Mouse (Mus musculus) cortical plate, adult 2 months (tissue): ENCODE measurements at regions not wholly inside any gene's neighbourhood (a gene's known extent, or its start where the extent isn't known, plus 50 kb on each side); places are given as distances from the start of the nearest gene placed in this dataset.
A peak's percentile ranks its signal among the peaks of the same experiment; 100 is the strongest.

Experiments
- H3K27ac ChIP-seq: fragments of 200-500 bp; 2 replicates; pipeline ENCODE4 v1.5.1; 2012; ENCODE audit warnings: low read length, control low read depth, inconsistent platforms; ENCODE audit not compliant: insufficient read depth
- H3K4me1 ChIP-seq: fragments of 200-500 bp; 2 replicates; pipeline ENCODE4 v1.6.1; 2011; ENCODE audit warnings: low read length; ENCODE audit not compliant: control insufficient read depth, insufficient read depth
- H3K4me3 ChIP-seq: fragments of 200-500 bp; 2 replicates; pipeline ENCODE4 v1.5.1; 2011; ENCODE audit warnings: mild to moderate bottlenecking, low read length, control low read depth; ENCODE audit not compliant: insufficient read depth
- CTCF ChIP-seq: fragments of 200-500 bp; IDR thresholded peaks from 2 replicates; pipeline ENCODE4 v1.5.1; 2011; ENCODE audit warnings: mild to moderate bottlenecking, control low read depth, low read length; ENCODE audit not compliant: insufficient read depth; ENCODE audit errors: extremely low read depth
- POLR2A ChIP-seq: fragments of 200-500 bp; IDR thresholded peaks from 2 replicates; pipeline ENCODE4 v1.6.1; 2011; ENCODE audit warnings: mild to moderate bottlenecking, low read length, control low read depth; ENCODE audit not compliant: insufficient read depth; ENCODE audit errors: extremely low read depth

DNA sequence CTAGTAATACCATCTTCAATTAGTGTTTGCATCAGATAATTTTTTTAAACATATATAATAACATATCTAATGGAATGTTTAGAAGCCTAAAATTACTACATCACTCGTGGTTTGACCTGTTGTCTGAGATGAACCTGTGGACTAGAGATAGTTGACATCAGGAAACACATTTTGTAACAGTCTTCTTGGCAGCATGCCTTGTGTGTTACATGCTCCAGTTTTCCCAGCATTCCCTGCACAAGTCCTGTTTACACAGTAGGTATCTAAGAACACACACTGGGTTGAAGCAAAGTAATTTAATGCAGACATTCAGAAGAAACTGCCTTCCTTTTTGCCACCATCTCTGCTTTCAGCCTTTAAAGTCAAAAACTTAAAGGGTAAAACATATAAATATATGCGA, 342.8 kb downstream of the Hsfy2 start:
- no peaks in the 10 kb centered on the region for H3K4me1 ChIP-seq
- no peak overlapping the region for H3K27ac ChIP-seq
- TF ChIP-seq CTCF (no peak), POLR2A (no peak)
- no peak overlapping the region for H3K4me3 ChIP-seq

DNA sequence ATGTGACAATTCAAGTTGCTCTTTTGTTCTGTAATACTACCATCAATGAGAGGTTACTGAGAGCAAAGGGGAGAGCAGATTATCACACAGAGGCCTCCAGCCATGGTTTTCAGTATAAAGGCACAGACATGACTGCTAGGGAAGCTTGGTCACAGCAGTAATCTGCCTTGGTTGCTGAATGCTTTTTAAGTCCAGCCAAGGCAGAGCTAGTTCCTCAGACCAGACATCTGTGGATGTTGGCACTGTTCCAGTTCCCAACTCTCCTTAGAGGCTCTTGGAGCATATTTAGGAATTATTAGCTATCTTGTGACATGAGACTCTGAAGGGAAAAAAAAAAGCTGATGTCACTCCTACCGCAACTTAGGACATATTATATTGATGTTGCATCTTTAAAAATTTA, 347.5 kb downstream of the Hsfy2 start:
- TF ChIP-seq POLR2A (no peak), CTCF (no peak)
- no peaks in the 10 kb centered on the region for H3K4me1 ChIP-seq
- no peak overlapping the region for H3K4me3 ChIP-seq

DNA sequence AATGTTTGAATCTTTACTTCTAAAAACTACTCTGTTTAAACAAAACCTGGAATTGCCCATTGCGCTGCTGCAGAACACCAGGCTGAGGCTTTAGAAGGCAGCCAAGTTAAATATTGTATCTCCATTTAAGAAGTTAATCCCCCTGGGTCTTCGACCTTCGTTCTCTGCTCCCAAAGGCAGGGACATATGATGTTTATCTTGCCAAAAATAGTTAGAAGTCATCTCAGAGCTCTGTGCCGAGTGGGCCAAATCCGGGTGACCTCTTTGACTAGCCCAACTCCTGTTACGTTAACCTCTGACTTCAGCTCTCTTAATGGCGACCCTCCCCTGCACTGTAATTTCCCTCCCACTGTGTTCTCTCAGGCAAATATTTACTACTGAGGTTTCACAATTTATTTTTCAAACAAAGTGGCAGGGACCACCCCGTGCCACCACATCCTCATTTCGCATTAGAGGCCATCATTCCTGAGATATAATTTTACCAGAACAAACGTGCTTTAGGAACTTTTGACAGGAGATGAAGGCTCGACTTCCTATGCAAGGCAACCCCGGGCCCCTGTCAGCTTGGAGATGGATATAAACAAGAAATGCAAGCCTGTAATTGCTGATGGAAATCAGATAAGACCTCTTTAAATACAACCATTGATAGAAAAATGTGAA, 350.7 kb downstream of the Hsfy2 start:
- Histone ChIP-seq H3K27ac (no peak overlapping the region), H3K4me1 (no peaks in the 10 kb centered on the region), H3K4me3 (no peak overlapping the region)
- TF ChIP-seq CTCF (no peak), POLR2A (no peak)

More for the DNA sequence above, 347.5 kb downstream of the Hsfy2 start:
- no peak overlapping the region for H3K27ac ChIP-seq

DNA sequence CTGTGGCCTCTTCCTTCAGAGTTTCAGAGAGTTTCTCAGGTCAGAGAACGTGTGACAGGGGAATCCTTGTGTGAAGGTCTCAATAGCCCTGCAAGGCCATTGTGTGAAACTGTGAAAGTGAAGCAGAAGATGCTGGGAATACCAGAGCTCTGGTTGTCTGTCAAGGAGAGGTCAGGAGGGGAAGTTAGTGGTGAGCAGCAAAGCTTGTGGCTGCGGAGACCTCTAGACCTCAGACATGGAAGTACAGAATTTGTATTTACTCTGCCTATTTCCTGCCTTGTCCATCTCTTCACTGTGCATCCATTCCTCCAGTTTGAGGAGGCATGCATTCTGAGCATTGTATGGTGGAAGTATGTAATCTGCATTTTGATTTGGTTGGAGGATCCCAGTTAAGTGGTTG, 375.5 kb downstream of the Hsfy2 start:
- Histone ChIP-seq H3K4me1 (no peaks in the 10 kb centered on the region), H3K27ac (no peak overlapping the region), H3K4me3 (no peak overlapping the region)
- TF ChIP-seq POLR2A = no peak
- TF ChIP-seq CTCF = no peak

DNA sequence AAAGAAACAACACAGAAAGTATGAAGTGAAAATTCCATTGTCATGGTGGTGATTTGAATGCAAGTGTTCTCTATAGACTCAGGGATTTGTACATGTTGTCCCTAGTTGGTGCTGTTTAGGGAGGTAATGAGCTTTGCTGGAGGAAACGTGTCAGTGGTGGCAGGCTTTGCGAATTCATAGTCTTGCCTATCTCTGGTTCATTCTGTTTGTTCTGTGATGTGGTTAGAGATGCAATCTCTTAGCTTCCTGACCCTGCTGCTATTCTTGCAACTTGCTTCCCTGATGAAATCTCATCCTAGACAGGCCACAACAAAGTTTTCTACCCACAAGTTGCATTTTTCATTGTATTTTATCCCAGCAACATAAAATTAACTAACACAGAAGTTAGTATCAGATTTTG, 376.5 kb downstream of the Hsfy2 start:
- Histone ChIP-seq H3K4me1 (no peaks in the 10 kb centered on the region), H3K27ac (no peak overlapping the region), H3K4me3 (no peak overlapping the region)
- TF ChIP-seq CTCF = no peak
- TF ChIP-seq POLR2A = no peak

DNA sequence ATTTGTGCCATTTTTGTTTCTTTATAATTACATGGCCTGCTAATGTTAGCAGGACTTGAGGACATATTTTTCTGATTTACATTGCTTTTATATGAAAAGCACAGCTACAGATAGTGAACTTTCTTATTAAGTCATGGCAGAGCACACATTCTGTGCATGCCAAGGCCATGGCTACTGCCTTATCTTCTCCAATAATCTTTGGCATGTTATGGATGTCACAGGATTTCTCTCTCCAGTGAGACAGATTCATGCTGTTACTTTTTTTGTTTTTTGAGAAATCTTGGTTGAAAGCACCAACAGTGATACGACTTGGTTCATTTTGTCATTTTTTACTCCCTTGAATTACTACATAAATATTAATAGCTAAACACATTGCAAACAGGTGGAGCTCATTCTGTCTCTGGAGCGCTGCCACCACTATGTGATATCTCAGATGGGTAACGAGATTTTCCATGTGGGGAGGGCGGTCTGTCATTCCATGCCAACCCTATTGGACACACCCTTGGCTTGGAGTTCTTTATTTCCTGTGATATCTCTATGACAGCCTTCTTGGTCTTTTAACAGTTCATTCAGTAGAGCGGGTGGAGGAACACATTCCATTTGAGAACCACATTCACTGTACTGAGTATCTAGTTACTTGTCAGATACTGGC, 380.3 kb downstream of the Hsfy2 start:
- Histone ChIP-seq H3K27ac (no peak overlapping the region), H3K4me1 (no peaks in the 10 kb centered on the region), H3K4me3 (no peak overlapping the region)
- no peak for TF ChIP-seq CTCF
- TF ChIP-seq POLR2A = no peak

DNA sequence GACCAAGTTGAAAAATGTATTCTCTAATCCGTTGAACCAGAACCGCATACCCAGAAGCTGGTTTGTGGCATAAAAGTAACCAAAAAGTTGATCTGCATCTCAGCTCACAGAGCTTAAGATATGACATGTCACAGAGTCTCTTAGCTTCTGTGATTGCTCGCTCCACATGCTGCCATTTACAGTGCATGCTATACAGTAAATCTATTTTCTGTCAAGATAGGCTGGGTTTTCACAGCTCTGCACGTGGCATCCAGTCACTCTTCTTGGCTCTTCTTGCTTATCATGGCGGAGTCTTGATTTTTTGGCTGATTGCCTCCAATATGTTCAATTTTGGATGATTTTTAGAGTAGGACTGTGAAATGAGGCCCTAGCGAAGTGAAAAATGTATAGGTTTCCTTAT, 397.5 kb downstream of the Hsfy2 start:
- TF ChIP-seq CTCF (no peak), POLR2A (no peak)

DNA sequence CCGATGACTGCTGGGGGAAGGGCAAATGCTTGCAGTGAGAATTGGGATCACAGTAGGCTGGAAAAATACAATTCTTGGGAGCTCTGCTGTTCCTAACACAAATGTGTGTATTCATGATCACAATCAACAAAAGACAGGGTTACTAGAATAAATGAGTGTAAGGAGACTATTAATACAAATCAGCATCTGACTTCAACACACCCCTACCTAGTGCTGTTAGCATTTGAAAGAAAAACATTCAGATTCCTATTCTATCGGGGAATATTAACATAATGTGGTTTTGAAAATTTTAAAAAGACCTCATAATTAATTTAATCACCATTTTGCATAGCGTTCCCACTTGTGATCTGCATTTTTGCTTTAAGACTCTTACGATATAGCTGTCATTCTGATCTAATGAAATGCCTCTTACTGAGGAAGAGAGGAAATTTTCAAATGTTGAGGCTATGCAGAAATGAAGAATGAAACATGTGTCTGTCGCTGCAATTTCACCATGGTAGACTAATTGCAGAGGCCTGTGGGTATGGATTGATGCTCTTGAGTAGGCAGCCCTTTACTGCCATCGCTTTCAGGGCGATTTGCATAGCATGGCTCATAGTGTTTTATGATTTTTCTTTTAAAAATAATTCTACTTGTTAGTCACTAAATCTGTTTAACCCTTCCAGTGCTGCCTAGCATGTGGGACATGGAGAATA, 410.8 kb downstream of the Hsfy2 start:
- Histone ChIP-seq H3K4me3 (no peak overlapping the region), H3K27ac (no peak overlapping the region), H3K4me1 (no peaks in the 10 kb centered on the region)
- TF ChIP-seq CTCF (no peak), POLR2A (no peak)

More for the DNA sequence above, 397.5 kb downstream of the Hsfy2 start:
- H3K27ac ChIP-seq = no peak overlapping the region
- no peak overlapping the region for H3K4me3 ChIP-seq
- no peaks in the 10 kb centered on the region for H3K4me1 ChIP-seq

DNA sequence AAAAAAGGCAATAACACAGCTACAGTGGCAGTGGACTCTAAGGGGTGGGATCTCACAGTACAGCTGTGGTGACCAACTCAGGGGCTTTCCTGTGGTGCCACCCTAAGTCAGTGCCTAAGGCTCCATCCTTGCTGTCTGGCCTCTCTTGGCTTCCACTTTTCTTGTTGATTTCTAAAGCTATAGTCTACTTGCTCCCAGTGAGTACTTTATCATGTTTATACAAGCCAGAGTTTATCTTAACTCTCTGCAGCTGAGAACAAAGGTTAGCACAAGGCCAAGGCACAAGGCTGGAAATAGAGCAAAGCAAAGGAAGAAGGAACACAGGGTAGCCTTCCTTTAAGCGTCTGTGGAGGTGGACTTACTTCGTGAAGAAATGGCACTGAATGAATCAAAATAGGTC, 417.5 kb downstream of the Hsfy2 start:
- no peak overlapping the region for H3K27ac ChIP-seq
- no peak overlapping the region for H3K4me3 ChIP-seq
- H3K4me1 ChIP-seq = no peaks in the 10 kb centered on the region
- TF ChIP-seq CTCF (no peak), POLR2A (no peak)

DNA sequence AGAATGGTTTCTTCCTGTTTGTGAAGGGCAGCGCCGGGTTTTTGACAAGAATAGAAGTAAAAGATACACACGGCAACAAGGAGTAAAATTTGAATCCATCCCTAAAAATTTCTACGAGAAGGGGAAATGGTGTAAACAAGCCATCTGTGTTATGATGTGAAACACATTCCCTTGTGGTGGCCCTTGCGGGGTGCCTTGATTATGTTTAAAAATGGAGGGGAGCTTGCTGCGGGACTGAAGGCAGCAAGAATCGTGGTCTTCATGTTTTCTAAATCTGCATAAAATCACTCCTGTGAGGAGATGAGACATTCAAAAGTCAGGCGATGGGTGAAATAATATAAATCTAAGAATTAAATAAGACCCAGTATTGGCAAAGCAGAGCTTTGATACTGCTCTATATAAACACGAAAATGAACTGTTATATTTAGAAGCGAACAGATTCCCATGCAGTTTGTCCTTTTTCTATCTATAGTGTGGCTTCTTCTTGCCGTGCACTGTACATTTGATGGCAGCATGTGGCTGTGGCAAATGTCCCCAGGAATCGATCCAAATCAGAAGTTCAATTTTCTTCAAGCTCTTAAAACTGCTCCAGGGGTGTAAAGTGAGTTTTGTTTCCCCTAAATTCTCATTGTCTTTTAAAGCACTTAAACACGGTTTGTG, 426.4 kb downstream of the Hsfy2 start:
- Histone ChIP-seq H3K27ac (peak overlapping the region; percentile 65), H3K4me1 (peaks cover 1% of the 10 kb centered on the region; the same call in 1 of the 2 replicates)
- no peak for TF ChIP-seq POLR2A
- no peak for TF ChIP-seq CTCF

More for the DNA sequence above, 426.4 kb downstream of the Hsfy2 start:
- no peak overlapping the region for H3K4me3 ChIP-seq
